Mouse (Mus musculus): ENCODE results near the gene Ccser1. TPM values are rescaled to one million over a fixed set of nuclear protein-coding genes. Genes with fewer than 3 reads are reported as not detected.
"Not testable (repeated sequence)": the region's sequence is repeated elsewhere in the genome, so short reads cannot be mapped to it uniquely, and the experiment has no call there.

The Ccser1 gene
- polyA plus RNA-seq, 1 experiment from 2014 or later, result 6.7 TPM

DNA sequence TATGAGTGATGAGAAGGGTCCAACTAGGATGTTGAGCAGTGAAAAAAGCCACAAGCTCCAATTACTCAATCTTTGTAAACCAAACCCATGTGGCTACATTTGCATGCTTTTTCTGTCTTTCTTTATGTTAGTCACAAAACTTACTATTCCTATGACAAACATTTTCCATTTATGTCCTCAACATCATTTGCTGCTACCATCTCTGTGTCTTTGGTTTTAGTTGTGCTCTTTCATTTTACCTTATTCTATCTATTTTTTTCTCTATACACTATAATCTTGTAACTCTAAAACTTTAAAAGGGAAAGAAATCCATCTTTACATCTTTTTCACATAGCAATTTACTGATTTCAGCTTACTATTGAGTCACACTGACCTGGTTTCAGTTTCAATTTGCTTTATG is 834.2 kb downstream of the Ccser1 start:
- no peaks in the 10 kb centered on the region for H3K4me1 ChIP-seq (replicated peaks; ENCODE audit: control insufficient read depth, insufficient read depth, low read length)
- H3K9ac ChIP-seq (ENCODE audit: low read length), result no peak overlapping the region
- no peaks in the 10 kb centered on the region for H3K9me3 ChIP-seq (ENCODE audit: control insufficient read depth, low read length)
- H3K36me3 ChIP-seq (ENCODE audit: control insufficient read depth, insufficient read depth, low read length), result no peaks in the 10 kb centered on the region
- no peak for ATAC-seq (ENCODE audit: low read depth)
- no peak overlapping the region for H3K4me2 ChIP-seq (ENCODE audit: low read depth, low read length)
- no peak overlapping the region for H3K27ac ChIP-seq (ENCODE audit: low read length)
- no peak overlapping the region for H3K4me3 ChIP-seq (ENCODE audit: low read length)
- no peaks in the 10 kb centered on the region for H3K27me3 ChIP-seq (ENCODE audit: control insufficient read depth, insufficient read depth, low read depth, low read length)

DNA sequence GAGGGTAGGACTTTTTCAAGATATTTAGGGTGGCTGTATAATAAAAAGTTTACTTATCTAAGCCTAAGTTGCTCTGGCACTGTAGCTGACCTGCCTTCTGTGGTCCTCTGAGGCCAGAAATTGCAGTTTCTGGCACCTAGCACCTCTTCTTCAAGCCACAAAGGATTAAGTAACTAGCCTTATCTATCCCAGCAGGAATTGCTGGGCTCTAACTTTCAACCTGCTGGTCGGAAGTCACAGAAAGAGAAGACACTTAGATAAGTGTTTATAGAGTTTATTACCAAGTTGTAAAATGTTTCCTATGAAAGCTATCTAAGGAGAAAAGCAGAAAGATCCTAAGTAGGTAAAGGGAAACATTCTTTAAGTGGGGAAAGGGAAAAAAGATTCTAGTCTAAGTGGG is 864.3 kb downstream of the Ccser1 start:
- no peaks in the 10 kb centered on the region for H3K27me3 ChIP-seq (ENCODE audit: control insufficient read depth, insufficient read depth, low read depth, low read length)
- no peak overlapping the region for H3K9ac ChIP-seq (ENCODE audit: low read length)
- 27% methylated on average over 1 of the region's 1 CpGs for WGBS
- H3K27ac ChIP-seq (ENCODE audit: low read length), result no peak overlapping the region
- no peak for ATAC-seq (ENCODE audit: low read depth)
- no peaks in the 10 kb centered on the region for H3K4me1 ChIP-seq (replicated peaks; ENCODE audit: control insufficient read depth, insufficient read depth, low read length)
- no peaks in the 10 kb centered on the region for H3K36me3 ChIP-seq (ENCODE audit: control insufficient read depth, insufficient read depth, low read length)
- H3K9me3 ChIP-seq (ENCODE audit: control insufficient read depth, low read length), result no peaks in the 10 kb centered on the region
- no peak overlapping the region for H3K4me3 ChIP-seq (ENCODE audit: low read length)
- H3K4me2 ChIP-seq (ENCODE audit: low read depth, low read length), result no peak overlapping the region

DNA sequence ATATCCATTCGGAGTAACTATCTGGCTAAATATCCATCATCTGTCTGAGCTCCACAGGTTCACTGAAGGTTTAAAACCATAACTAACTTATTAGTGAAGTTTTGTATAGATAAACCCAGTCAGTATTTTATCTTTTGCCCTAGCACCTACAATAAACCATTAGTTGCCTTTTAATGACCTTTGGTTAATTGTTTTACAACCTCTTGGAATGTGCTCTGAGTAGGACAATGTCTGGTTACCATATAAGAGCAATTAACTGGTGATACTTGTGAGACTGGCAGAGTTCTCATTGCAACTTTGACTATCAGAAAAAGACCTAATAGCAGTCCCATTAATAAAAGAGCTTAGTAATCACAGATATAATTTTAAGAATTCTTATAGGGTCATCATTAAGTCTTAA is 864.9 kb downstream of the Ccser1 start:
- H3K36me3 ChIP-seq (ENCODE audit: control insufficient read depth, insufficient read depth, low read length); ATAC-seq (ENCODE audit: low read depth); H3K9ac ChIP-seq (ENCODE audit: low read length); H3K4me2 ChIP-seq (ENCODE audit: low read depth, low read length); H3K4me3 ChIP-seq (ENCODE audit: low read length); H3K9me3 ChIP-seq (ENCODE audit: control insufficient read depth, low read length); H3K27ac ChIP-seq (ENCODE audit: low read length); H3K27me3 ChIP-seq (ENCODE audit: control insufficient read depth, insufficient read depth, low read depth, low read length); H3K4me1 ChIP-seq (replicated peaks; ENCODE audit: control insufficient read depth, insufficient read depth, low read length): not testable (repeated sequence)
- WGBS, result 66% methylated on average over 1 of the region's 1 CpGs

DNA sequence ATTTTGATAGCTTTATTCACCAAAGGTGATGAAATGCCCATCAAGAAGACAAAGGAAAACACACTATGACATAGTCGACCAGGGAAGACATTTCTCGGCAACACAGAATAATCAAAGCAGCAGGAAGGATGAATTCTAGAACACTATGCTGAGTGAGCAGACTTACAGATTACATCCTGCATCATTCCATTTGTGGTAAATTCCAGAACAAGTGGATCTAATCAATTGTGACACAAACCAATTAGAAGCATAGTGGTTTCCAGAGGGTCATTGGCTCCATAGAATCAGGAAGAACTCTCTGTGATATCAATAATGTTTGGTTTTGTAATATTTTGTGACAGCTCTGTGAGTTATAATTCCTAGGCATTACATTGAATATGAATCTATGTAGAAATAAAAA is 875.2 kb downstream of the Ccser1 start:
- H3K9ac ChIP-seq (ENCODE audit: low read length), result no peak overlapping the region
- no peaks in the 10 kb centered on the region for H3K27me3 ChIP-seq (ENCODE audit: control insufficient read depth, insufficient read depth, low read depth, low read length)
- no peak overlapping the region for H3K27ac ChIP-seq (ENCODE audit: low read length)
- no peaks in the 10 kb centered on the region for H3K36me3 ChIP-seq (ENCODE audit: control insufficient read depth, insufficient read depth, low read length)
- WGBS, result 70% methylated on average over 2 of the region's 2 CpGs
- no peaks in the 10 kb centered on the region for H3K9me3 ChIP-seq (ENCODE audit: control insufficient read depth, low read length)
- no peak for ATAC-seq (ENCODE audit: low read depth)
- no peak overlapping the region for H3K4me3 ChIP-seq (ENCODE audit: low read length)
- H3K4me2 ChIP-seq (ENCODE audit: low read depth, low read length), result no peak overlapping the region
- no peaks in the 10 kb centered on the region for H3K4me1 ChIP-seq (replicated peaks; ENCODE audit: control insufficient read depth, insufficient read depth, low read length)

DNA sequence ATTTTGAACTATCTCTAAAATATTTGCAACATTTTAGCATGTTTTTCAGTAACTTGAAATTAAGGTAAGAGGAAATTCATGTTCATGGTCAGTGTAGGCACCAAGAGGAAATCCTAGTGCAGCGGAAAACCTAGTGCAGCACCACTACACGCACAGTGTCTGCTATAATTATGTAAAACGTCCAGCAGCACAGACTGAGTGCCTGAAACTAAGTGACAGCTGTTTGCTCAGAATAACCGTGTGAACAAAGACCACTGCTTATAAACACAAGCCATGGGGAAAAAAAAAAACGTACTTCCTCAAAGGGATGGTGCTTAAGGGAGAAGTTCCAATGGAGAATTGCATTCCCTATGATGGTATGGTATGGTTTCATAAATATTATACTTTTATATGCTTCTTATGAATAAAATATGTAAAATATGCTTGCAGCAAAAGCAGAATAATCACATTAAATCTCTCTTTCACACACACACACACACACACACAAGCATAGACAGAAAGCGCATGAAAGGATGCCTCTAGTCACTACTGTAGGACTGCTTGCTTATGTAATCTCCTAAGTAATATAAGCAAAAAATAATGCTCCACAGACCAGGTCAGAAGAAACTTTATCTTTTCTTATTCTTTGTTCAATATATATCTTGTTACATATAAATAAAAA is 886.4 kb downstream of the Ccser1 start:
- ATAC-seq (ENCODE audit: low read depth), result no peak

DNA sequence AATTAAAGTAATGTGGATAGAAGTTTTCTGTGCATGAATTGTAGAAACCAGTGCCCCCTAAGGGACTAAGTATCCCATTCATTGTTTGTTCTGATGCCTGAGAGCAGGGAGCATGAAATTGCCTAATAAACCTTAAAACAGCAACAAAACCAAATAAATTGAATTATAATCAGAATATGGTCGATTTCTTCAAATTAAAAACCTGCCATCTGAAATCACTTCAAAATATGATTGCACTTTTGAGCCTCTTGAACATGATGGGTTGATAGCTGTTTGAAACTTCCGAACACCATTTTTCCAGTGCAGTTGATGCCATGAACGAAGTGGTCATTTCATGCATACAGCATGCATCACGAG is 886.9 kb downstream of the Ccser1 start:
- H3K9ac ChIP-seq (ENCODE audit: low read length), result no peak overlapping the region
- no peak for ATAC-seq (ENCODE audit: low read depth)
- H3K27ac ChIP-seq (ENCODE audit: low read length), result no peak overlapping the region
- no peaks in the 10 kb centered on the region for H3K27me3 ChIP-seq (ENCODE audit: control insufficient read depth, insufficient read depth, low read depth, low read length)
- H3K9me3 ChIP-seq (ENCODE audit: control insufficient read depth, low read length), result no peaks in the 10 kb centered on the region
- WGBS, result 79% methylated on average over 4 of the region's 4 CpGs
- no peak overlapping the region for H3K4me2 ChIP-seq (ENCODE audit: low read depth, low read length)
- H3K4me1 ChIP-seq (replicated peaks; ENCODE audit: control insufficient read depth, insufficient read depth, low read length), result no peaks in the 10 kb centered on the region
- no peak overlapping the region for H3K4me3 ChIP-seq (ENCODE audit: low read length)
- no peaks in the 10 kb centered on the region for H3K36me3 ChIP-seq (ENCODE audit: control insufficient read depth, insufficient read depth, low read length)

More for the DNA sequence above, 886.4 kb downstream of the Ccser1 start:
- H3K4me3 ChIP-seq (ENCODE audit: low read length), result no peak overlapping the region
- no peaks in the 10 kb centered on the region for H3K9me3 ChIP-seq (ENCODE audit: control insufficient read depth, low read length)
- no peaks in the 10 kb centered on the region for H3K27me3 ChIP-seq (ENCODE audit: control insufficient read depth, insufficient read depth, low read depth, low read length)
- no peak overlapping the region for H3K9ac ChIP-seq (ENCODE audit: low read length)
- H3K4me1 ChIP-seq (replicated peaks; ENCODE audit: control insufficient read depth, insufficient read depth, low read length), result no peaks in the 10 kb centered on the region
- H3K36me3 ChIP-seq (ENCODE audit: control insufficient read depth, insufficient read depth, low read length), result no peaks in the 10 kb centered on the region
- no peak overlapping the region for H3K4me2 ChIP-seq (ENCODE audit: low read depth, low read length)
- 48% methylated on average over 6 of the region's 6 CpGs for WGBS
- no peak overlapping the region for H3K27ac ChIP-seq (ENCODE audit: low read length)

DNA sequence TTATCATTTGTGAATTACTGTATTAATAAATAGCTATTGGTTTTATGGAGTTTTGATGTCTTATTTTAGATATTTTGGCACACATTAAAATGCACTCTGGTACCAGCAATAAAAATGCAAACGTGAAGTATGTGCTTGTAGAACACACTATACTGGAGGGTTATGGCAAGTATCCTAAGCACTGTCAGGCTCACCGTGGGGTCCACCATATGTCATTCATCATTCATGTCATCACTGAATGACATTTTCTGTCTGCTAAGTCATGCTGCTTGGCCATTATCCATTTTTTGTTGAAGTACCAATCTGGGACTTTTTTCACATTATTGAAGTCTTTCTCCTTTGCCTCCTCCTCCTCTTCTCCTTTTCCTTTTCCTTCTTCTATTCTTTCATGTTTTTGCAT is 925.3 kb downstream of the Ccser1 start:
- Histone ChIP-seq H3K9ac (ENCODE audit: low read length) (no peak overlapping the region), H3K9me3 (ENCODE audit: control insufficient read depth, low read length) (no peaks in the 10 kb centered on the region), H3K4me3 (ENCODE audit: low read length) (no peak overlapping the region), H3K36me3 (ENCODE audit: control insufficient read depth, insufficient read depth, low read length) (no peaks in the 10 kb centered on the region), H3K27ac (ENCODE audit: low read length) (no peak overlapping the region), H3K4me2 (ENCODE audit: low read depth, low read length) (no peak overlapping the region), H3K27me3 (ENCODE audit: control insufficient read depth, insufficient read depth, low read depth, low read length) (no peaks in the 10 kb centered on the region), H3K4me1 (replicated peaks; ENCODE audit: control insufficient read depth, insufficient read depth, low read length) (no peaks in the 10 kb centered on the region)
- ATAC-seq (ENCODE audit: low read depth), result no peak
- WGBS, result 53% methylated on average over 2 of the region's 2 CpGs

DNA sequence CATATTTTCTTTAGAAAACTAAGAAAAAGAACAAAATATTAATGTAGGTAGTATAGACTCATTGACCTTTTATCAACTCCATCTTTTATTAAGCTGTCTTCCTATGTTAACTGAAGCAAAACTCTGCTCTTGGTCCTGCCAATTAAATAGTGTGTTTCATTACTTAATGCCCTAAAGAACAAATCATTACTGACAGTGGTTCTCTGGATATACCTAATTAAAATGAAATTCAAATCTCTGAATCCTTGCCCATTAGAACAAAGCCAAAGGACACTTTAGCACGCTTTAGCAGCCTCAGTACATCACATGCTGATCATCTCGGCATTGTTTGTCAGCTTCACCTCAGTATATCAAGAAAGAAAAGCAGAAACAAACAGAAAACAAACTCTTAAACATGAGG is 952.4 kb downstream of the Ccser1 start:
- 68% methylated on average over 2 of the region's 2 CpGs for WGBS
- ATAC-seq (ENCODE audit: low read depth), result no peak
- Histone ChIP-seq H3K36me3 (ENCODE audit: control insufficient read depth, insufficient read depth, low read length) (no peaks in the 10 kb centered on the region), H3K4me3 (ENCODE audit: low read length) (no peak overlapping the region), H3K9me3 (ENCODE audit: control insufficient read depth, low read length) (no peaks in the 10 kb centered on the region), H3K27me3 (ENCODE audit: control insufficient read depth, insufficient read depth, low read depth, low read length) (no peaks in the 10 kb centered on the region), H3K27ac (ENCODE audit: low read length) (no peak overlapping the region), H3K4me2 (ENCODE audit: low read depth, low read length) (no peak overlapping the region), H3K9ac (ENCODE audit: low read length) (no peak overlapping the region), H3K4me1 (replicated peaks; ENCODE audit: control insufficient read depth, insufficient read depth, low read length) (no peaks in the 10 kb centered on the region)

DNA sequence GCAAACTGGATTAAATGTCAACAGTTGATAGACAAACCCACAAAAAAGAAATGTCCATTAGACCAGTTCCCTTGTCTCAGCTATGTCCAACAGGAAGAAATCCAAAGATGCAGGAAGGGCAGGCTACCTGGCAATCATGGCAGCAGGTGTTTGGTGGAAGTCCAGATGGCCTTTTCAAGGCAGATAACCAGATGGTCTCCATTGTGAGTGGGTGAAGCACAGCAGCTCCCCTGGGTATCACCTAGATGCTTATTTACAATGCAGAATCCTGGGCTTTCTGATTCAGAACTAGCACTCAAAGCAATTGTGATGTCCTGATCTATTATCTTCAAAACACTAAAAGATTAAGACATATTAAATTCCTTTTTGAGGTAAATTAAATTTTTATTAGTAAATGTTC is 980.2 kb downstream of the Ccser1 start:
- no peaks in the 10 kb centered on the region for H3K9me3 ChIP-seq (ENCODE audit: control insufficient read depth, low read length)
- H3K27ac ChIP-seq (ENCODE audit: low read length), result no peak overlapping the region
- H3K4me1 ChIP-seq (replicated peaks; ENCODE audit: control insufficient read depth, insufficient read depth, low read length), result no peaks in the 10 kb centered on the region
- no peak overlapping the region for H3K4me3 ChIP-seq (ENCODE audit: low read length)
- H3K9ac ChIP-seq (ENCODE audit: low read length), result no peak overlapping the region
- no peaks in the 10 kb centered on the region for H3K36me3 ChIP-seq (ENCODE audit: control insufficient read depth, insufficient read depth, low read length)
- ATAC-seq (ENCODE audit: low read depth), result no peak
- no peak overlapping the region for H3K4me2 ChIP-seq (ENCODE audit: low read depth, low read length)
- no peaks in the 10 kb centered on the region for H3K27me3 ChIP-seq (ENCODE audit: control insufficient read depth, insufficient read depth, low read depth, low read length)

DNA sequence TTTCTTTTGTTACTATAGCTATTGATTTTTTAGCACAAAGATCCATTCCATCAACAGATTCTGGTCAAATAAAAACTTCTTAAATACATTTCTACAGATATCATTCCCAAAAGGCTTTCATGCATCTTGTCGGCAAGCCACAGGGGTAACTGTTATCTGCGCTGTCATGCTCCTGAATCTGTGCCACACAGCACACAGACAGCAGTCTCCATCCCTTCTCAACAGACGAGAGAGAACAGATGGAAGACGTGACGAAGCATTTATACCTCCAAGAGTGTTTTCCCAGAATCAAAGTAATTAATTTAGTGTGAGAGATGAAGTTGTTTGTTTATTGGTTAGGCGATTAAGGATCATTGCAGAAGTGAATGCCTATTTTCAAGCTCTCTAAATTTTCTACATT is 982.5 kb downstream of the Ccser1 start:
- Histone ChIP-seq H3K4me3 (ENCODE audit: low read length) (no peak overlapping the region), H3K4me2 (ENCODE audit: low read depth, low read length) (no peak overlapping the region), H3K36me3 (ENCODE audit: control insufficient read depth, insufficient read depth, low read length) (no peaks in the 10 kb centered on the region), H3K27ac (ENCODE audit: low read length) (no peak overlapping the region), H3K27me3 (ENCODE audit: control insufficient read depth, insufficient read depth, low read depth, low read length) (no peaks in the 10 kb centered on the region), H3K9ac (ENCODE audit: low read length) (no peak overlapping the region), H3K4me1 (replicated peaks; ENCODE audit: control insufficient read depth, insufficient read depth, low read length) (no peaks in the 10 kb centered on the region), H3K9me3 (ENCODE audit: control insufficient read depth, low read length) (no peaks in the 10 kb centered on the region)
- ATAC-seq (ENCODE audit: low read depth), result no peak
- WGBS, result 47% methylated on average over 6 of the region's 6 CpGs
